Mouse (Mus musculus) embryo, embryonic 9.5 days (tissue): ENCODE measurements around the gene Snd1.

Experiments
- DNase-seq: peaks from one replicate; pipeline ENCODE4 v3.0.0-alpha.2; 2017; ENCODE audit errors: extremely low spot score

The Snd1 gene

DNA sequence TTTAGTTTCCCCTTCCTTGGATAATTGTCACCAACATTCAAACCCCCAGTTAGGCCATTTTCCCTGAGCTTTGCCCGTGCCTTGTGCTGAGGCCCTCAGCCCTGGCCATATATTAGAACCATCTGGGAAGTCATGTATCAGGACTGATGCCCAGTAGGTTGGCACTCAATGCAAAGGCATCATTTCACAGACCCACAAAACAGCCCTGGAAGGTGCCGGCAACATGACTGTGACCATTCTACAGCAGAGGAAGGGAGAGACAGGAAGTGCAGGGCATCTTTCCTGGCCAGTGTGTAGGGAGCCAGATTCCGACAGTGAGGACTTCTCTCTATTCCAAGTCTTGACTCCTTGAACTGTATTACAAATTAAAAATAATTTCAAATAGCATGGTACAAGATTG is 499.6 kb downstream of the Snd1 start:
- no peak for DNase-seq

- DNase-seq, result no peak
These were observed 500.2 kb downstream of the Snd1 start for GRCm38 (mm10) chr6:28975106-28975505.

GRCm38 (mm10) chr6:28978031-28978430 is 503.1 kb downstream of the Snd1 start:
- no peak for DNase-seq

GRCm38 (mm10) chr6:28978881-28979280 is 503.9 kb downstream of the Snd1 start:
- no peak for DNase-seq

DNA sequence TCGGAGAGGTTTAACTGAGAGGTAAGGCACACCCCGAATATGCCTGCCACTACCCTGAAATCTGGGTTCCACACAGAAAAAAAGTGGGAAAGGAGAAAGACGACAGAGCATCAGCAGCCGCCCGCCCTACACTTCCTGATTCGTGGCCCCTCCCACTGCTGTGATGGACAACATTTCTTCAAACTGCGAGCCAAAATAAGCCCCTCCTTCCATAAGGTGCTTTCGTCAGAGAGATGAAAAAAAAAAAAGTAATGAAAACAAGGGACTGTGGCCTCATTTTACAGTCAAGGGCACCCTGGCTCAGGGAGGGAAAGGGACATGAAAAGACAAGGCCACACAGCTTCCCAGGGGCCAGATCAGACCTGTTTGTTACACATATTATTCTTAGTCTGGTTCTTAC is 504.6 kb downstream of the Snd1 start:
- no peak for DNase-seq

GRCm38 (mm10) chr6:28980219-28980618 is 505.3 kb downstream of the Snd1 start:
- DNase-seq, result peak; percentile 40

DNA sequence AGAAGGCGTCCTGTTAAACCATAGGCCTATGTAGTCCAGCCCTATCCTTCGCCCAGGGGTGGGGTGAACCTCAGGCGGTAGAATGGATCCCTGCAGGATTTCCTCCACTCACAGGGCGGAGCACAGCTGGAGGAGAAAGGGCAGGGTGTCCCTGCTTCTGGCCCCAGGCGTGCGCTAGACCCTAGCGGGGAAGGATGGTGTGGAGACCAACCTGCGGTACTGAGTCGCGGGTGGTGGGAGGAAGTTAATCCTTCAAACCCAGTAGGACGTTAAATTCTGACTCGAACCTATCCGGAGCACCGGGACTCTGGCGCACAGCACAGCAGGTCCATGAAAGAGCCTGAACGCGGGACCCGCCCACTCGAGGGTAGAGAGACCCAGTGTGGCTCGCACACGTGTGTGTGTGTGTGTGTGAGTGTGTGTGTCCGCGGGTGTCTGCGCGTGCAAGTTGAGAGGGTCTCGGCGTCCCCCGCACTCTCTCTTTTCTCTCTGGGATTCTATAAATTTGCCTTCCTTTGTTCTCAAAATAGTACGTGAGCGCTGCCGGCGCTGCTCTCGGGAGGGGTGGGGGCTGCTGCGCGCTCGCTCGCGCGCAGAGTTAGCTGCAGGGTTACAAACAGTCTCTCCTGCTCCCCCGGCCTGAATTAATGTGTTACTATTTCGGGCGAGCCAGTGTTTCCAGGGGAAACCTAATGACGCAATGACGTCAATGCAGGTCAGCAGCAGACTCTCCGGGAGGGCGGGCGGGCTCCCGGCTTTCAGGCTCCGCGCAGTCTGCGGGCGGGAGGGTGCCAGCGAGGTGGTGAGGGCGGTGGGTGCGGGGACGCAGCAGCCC is 506.0 kb downstream of the Snd1 start:
- DNase-seq, result peak; percentile 35

DNA sequence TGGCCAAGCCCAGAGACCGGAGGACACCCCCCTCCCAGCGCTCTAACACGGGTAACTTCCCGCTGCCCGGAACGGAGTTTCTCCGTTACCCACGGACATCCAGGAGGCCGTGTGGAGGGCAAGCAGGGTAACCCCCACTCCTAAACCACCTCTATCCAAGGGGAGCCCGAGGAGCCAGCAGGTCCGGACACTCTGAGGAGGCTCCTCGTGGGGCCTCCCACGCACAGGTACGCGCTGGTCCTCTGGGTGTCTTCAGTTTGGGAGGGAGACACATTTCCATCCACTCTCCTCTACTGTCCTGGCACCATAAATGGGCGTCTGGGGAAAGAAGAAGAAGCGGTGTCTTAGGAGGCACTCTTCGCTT is 506.6 kb downstream of the Snd1 start:
- no peak for DNase-seq

GRCm38 (mm10) chr6:28981966-28982701 is 507.2 kb downstream of the Snd1 start:
- DNase-seq, result peak; percentile 69

DNA sequence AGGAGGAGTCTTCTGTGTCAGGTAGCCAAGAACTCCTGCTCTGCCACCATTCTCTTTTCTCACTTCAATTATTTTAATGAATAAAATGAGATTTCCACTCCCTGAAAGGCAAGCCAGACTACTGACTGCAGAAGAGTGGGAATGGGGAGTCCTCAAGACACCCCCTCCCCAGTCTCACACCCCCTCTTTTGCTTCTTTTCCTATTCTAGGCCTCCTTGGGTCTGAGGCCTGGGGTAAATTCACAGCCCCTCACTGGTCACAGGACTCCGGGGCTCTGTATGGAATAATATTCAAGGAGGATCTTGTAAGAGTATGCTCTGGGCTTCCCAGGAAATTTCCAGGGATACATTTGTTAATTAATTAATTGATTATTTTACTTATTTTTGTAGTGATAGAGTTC is 507.9 kb downstream of the Snd1 start:
- DNase-seq, result no peak
